Mouse (Mus musculus) thymus, postnatal 4 days (tissue): Measurements from ENCODE around the gene Duox1.
A peak's percentile ranks its signal among the peaks of the same experiment; 100 is the strongest.

ENCODE experiments used
- DNase-seq: peaks from one replicate; pipeline ENCODE4 v3.0.0; 2021

Gene Duox1

DNA sequence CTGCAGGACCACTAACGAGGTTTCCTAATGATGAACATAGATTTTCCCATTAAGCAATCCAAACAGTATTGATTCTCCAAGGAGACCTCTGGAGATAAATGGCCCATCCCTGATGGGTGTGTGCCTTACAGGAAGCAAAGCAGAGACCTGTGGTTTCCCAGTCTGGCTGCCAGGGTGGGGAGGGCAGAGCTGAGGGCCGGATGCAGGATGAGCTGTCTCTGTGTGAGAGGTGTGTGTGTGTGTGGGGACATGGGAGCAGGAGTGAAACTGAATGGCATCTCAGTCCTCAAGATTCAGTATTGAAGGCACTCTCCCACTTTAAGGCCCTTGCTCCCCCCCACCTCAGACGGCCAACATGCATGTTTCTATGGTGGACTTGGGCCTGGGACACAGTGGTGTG lies 40.7 kb downstream of the Duox1 start:
- DNase-seq = no peak

DNA sequence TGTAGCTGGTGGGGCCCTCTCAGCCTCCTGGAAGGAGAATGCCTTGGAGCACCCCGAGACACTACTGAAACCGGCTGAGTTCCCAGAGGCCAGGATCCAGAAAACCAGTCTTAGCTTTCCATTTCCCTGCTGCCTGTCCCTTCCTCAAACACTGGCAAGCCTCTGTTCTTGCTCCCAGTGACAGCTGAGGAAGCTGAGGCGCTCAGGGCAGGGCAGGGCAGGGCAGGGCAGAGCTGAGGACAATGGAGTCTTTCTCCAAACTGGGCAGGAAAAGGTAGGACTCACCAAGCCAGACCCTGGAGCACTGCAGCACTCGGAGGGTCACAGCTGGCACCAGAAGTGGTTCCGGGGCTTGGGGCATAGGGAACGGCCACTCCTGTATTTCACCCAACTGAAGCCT lies 44.8 kb downstream of the Duox1 start:
- no peak for DNase-seq

DNA sequence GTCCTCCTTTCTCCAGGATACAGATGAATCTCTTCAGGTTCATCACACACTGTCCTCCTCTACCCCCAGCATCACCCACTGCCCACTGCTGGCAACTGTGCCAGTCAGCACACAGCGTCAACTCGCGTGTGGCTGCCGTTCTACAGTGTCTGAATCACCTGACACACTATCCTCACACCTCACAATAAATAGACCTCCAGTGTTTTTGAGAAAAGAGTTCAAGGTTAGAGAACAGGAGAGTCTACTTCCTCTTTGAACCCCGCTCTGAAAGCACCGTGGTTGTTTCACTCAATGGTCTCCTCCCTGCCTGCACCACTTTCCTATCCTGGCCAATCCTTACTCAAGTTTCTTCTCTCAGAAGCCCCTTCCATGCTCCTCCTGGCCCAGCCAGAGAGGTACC lies 45.7 kb downstream of the Duox1 start:
- DNase-seq = no peak

DNA sequence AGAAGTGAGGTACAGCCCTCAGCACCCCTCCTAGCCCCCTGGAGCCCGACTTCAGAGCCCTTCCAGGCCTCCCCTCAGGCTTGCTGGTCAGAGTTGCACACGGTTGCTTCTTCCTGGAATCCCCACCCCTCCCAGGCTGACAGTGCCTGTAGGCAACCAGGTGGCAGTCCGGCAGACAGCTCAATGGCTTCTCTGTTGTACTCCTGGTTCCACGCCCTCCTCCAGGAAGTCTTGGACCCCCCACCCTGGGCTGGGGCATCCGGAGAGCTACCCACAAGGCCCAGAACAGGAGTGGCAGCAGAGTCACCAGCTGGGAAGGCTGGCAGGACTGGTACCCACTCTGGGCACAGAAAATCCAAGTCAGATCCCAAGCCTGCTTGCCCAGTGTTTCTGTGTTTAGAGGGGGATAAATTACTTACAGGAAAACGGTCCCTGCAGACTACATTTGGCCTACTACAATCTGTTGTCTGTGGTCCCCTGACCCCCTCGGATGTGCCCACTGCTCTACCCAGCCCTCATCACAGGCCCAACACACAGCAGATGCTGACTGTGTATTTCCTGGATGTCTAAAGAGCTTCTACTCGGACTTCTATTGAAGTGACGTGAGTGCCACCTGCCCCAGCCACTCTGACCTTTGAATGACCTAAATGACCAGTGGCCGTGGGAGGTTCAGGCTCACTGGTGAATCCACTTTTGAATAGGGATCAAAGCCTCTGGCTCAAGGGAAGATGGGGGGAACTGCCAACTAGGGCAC lies 46.6 kb downstream of the Duox1 start:
- DNase-seq = no peak

DNA sequence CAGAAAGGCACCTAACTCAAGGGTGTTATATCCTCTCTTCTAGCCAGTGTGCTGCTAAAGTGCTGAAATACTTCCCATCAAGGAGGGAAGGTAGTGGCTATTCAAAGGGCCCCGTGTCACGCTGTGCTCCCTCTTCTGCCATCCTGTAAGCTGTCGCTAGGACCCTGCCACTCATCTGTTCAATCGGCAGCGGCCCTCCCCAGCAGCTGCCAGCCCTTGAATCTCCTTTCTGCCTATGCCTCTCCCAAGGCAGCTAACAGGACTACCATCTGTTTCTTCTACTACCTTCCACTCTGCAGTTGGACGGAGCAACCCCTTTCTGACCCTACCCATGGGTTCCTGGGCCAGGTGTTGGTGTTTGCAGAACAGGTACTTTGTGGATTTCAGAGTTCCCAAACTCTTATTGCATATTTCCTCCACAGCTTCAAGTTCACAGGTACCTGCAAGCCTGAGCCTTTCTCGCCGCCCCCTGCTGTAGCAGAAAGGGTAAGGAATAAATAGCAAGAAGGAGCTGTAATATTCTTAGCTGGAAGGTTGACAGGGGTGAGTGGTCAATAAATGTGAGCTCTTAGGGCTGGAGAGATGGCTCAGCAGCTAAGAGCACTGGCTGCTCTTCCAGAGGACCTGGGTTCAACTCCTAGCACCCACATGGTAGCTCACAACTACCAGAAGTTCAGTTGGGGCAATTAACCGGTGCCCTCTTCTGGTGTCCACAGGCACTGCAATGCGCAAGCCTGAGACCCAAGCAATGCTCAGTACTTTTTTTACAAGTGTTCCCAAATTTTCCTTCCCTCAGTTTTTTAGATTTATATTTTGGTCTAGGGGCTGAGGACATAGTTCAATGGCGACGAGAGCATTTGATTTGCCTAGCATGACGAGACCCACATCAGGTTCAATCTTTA lies 47.4 kb downstream of the Duox1 start:
- DNase-seq = no peak

DNA sequence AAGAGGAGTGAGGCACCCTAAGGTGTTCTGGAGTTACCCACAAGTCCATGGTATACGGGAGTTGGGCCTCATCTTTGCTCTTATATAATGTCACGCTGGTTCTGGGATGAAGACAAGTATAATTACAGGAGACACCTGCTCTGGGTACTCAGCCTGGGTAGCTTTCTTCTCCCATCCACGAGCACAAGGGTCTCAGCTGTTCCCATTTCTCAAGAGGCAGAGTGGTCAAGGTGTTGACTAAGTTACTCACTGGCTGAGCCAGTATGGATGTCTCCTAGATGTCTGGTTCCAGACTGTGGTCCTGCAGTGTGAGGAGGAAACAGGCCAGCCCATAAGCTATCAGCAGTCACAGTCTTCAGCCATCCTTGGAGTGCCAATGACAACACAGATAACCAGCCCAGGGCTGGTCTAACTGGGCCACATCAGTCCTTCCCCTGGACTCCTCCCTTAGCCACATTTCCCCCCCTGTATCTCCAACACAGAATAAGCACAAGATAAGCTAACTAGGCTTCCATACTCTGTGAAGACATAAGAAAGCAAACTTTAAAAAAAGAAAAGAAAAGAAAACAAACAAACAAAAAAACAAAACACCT lies 49.0 kb downstream of the Duox1 start:
- no peak for DNase-seq

DNA sequence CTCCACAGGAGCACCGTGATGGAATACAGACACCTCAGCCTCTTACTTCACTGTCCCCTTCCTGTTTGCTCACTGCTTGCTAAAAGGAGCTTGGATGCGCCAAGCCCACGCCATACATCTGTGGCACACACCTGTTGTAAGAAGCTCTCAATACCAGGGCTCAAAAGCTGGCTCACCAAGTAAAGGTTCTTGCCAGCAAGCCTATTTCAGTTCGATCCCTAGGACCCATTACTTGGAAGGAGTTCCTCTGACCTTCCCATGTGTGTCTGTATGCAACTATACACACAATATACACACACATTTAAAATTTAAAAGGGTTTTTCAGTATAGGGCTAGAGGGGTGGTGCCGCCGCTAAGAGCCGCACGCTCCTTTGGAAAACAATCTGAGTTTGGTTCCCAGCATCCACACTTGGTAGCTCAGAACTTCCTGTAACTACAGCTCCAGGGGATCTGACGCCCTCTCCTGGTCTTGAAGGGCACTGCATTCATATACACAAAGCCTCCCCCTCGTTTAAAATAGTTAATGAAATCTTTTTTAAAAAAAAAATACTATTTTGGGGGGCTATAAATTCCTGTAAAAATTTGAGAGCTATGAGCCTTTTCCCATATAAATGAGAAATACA lies 49.9 kb downstream of the Duox1 start:
- peak; percentile 53 for DNase-seq

DNA sequence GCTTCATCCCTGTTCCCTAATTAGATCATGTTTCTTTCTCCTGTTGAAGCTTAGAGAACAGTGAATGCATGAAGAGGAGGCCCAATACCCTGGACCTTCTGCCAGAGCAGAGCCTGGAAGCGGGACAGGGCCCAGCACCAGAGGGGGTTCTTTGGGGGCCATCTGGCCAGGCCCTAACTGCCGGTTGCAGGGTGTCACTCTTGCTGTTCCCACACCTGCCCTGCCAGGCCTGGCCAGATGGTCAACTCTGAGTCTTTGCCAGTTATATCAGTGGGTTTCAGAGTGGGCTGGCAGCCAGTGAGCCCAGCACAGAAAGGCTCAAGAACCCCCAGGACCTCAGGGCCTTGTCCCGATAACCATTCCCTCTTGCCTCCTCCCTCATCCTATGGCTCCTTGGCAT lies 50.6 kb downstream of the Duox1 start:
- no peak for DNase-seq

DNA sequence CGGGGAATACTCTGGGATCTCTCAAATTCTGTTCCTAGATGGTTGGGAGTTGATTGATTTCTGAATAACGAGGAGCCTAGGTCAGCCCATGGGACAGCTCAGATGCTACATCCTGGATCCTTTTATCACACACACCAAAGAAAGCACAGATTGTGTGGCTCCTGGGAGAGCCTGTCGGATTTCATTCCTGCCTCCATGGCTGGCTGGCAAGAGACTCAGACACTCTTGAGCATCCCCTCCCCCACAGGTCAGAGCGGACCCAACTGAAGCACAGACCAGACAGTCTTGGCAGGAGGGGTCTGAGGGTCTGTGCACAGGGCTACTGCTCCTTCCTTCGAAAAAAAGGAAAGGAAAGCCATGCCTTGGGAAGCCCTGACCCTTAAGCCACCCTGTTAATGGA lies 51.2 kb downstream of the Duox1 start:
- no peak for DNase-seq

DNA sequence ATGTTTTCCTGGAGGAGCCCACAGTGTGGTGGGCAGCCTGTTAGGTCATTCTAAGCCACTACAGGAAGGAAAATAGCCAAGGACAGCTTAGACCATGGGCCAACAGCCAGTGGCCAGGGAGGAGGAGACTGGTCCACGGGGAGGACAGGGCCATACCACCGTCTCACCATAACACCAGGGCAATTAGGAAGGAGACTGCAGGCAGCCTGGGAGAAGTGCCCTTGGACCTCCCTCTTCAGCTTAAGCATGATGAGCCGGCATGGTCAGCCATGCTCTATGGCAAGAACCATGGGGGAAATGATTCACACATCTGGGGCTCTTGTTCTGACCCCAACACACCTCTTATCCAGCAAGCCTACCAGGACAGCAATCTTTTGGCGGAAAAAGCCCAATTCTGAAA lies 51.7 kb downstream of the Duox1 start:
- DNase-seq = no peak

DNA sequence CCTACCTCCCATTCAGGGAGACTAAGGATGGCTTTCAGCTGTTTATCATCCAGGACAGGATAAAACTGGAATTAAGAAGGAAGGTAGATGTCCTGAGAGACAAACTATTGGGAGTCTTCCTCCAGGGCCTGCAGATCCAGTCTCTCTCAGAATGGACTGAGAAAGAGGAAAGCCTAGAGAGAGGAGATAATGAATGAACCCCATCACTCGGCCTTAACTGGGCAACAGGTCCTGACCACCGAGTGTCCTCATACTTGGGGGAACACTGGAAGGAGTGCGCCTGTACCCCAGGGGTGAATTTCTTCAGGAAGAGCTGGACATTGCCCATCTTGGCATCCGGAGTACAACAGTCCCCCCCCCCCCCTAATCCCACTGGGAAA lies 52.2 kb downstream of the Duox1 start:
- DNase-seq = no peak

DNA sequence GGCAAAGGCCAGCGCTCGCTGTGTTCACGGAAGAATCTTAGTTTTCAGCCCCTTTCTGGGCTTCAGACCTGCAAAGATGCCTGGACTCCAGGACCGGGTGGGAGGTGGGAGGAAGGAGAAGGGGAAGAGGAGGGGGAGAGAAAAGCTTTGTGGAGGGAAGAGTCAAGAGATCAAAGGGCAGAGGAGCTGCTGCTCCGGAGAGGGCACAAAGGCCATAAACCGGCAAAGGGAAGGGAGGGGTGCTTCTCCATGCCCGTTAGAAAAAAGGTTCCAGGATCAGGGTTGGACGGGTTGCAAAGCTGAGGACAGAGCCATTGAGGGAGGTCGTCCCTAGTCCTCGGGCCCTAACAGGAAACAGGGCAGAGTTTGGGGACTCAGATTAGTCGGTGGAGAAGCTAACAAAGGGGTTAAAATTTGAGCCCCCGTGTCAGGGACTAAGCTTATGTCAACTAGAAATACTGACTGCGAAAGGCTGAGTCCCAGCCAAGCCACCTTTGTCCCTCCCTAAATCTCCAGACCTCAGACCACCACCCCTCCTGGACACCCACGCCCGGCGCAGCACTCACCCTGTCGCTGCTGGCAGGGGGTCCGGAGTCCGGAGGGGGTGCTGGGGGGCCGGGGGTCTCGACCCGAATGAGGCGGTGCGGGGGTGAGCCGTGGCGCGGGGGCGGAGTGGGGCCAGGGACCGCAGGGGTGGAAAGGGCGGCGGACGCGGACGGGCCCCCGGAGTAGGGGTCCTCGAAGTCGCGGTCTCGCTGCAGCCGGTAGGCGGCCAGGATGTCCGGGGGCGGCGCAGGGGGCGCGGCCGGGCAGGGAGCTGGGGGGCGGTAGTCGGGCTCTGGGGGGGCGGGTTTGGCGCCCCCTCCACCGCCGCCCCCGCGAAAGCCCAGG lies 52.9 kb downstream of the Duox1 start:
- DNase-seq = peak; percentile 78

DNA sequence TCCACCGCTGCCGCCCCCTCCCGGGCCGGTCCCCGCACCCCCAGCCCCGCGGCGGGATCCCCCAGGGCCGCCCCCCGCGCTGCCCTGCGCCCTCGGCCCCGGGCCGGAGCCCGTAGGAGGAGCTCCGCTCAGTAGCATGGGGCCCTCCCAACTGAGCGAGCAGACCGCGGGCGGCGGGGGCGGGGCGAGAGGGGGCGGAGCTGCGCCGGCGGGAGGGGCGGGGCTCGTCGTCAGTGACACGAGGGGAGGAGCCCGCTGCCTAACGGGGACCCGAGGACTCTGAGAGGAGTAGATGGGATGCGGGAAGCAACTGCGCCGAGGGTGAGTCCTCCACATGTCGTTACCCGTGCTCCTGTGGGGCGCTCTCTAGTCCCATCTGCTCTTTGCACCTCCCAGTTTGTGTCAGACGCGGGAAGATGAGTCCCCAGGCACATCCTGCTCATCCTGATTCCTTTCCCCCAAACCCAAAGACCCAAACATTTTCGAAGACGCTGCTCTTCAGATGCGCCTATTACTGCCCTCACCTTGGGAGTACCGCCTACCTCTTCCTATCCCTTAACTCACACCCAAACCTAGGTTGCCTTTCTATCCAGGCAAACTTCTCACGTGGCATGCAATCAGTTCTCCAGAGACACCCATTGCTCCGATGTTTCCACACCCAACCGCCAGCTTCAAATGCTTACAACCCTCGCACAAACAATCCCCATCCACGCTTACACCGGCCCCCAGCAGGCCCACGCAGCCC lies 53.7 kb downstream of the Duox1 start, which contains the start of gene Shf:
Gene Shf (minus strand): TSS at position 168 of the 745 bp plus-strand sequence.
- peak; percentile 96 for DNase-seq

DNA sequence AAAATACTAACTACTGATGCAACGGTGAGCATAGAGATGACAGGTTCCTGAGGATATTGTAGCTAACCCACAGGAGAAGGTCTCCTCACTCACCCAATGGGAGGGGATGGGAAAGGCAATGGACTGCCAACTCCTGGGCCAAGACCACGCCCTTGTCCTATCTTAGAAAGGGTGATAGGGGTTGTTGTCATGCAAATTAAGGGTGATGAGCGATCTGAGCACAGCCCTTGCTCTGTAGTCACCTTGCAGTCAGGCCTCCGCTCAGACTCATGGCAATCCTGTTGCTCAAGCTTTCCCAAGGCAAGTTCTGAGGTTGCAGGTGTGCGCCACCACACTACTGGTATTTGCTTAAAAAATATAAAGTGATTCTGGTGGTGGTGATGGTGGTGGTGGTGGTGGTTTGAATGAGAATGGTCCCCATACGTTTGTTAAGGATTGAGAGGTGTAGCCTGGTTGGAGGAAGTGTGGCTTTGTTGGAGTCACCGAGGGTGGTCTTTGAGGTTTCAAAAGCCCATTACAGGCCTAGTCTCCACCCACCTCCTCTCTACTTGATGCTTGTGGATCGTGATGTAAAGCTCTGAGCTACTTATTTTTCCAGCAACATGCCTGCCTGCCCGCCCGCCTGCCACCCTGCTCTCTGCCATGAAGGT lies 54.8 kb downstream of the Duox1 start:
- DNase-seq = no peak

DNA sequence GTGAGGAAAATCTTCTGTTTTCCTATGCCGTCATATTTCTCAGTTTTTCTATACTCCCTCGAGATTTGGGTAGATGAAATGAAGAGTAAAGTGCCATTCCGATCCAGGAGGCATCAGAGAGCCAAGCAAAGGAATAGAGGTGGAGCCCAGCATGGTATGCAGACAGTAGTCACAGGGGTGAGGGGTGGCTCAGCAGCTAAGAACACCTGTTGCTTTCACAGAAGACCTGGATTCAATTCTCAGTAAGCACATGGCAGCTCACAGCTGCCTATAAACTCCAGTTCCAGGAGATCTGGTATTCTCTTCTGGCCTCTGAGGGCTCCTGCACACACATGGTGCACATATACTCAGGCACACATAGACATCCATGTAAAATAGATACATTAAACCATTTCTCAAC lies 56.6 kb downstream of the Duox1 start:
- DNase-seq = no peak

DNA sequence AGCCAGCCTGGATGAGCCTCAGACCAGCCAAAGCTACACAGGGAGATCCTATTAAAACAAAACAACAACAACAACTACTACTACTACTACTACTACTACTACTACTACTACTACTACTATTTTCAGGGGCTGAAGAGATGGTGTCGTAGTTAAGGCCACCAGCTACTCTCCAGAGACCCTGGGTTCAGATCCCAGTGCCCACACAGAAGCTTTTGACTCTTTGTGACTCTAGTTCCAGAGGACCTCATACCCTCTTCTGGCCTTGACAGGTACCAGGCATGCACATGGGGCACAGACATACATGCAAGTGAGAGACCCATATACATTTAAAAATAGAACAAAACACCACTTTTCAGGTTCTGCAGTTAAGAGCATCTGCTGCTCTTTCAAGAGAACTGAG lies 57.1 kb downstream of the Duox1 start:
- no peak for DNase-seq

DNA sequence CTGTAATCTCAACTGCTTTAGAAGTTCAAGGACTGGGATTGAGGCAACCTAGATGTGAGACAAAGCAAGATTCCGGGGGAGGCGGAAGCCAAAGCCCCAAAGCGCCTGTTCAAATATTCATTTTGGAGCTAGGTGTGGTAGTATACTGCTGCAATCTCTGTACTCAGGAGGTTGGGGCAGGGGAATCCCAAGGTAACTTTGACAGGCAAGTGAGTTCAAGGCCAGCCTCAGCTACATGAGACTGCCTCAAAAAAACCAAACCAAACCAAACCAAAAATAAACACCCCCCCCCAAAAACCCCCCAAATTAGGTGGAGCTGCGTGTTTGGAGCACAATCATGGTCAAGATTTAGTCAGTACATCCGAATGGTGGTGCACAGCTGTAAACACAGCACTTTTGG lies 58.5 kb downstream of the Duox1 start:
- DNase-seq = no peak

DNA sequence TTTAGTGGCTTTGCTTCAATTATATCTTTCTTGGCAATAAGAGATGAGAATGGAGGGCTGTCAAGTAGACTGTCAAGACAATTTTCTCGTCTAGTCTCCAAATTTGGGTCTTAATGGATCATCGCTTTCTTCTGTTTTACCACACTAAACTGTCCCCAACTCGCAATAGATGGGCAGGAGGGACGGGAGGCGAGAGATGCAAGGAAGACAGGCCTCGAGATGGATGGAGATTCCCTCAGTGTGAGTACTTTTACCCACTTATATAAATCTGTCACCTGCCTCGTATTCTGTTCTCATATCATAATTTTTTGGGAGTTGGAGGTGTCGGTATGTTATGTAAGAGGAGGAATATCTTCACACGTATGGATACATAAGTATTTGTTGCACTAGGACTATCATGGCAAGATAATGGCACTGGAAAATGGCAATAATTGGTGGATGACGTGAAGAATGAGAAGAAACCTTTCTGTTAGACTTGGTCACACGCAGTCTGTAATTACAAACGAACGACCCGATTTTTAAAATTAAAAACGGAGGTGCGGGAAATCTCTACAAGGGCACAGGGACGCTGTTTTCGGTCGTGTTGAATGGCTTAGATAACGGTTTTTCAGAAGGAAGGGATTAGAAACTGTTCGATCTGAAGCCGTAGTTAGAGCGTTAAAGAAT lies 59.3 kb downstream of the Duox1 start:
- DNase-seq = no peak

DNA sequence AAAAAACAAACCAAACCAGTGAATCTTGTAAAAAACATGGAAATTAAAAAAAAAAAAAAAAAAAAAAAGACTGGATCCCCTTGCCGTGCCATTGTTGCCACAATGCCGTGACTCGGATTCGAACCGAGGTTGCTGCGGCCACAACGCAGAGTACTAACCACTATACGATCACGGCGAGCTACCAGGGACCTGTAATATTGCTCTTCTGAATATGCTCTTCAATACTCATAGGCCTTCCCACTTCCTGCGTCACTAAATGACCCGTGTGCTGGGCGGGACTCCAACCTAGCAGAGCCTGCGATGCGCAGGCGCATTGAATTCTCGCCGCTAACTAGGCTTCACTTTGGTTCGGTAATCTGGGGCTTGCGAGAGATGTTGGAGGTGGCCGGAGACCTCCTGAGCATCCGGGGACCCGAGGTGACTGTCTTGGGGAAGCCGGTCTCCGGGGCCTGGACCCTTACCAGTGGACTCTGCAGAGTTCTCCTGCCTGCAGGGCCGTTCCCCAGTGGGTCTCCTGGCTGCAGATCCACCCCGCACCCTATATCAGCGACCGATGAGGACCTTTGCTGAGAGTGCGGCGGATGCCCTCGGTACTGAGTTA lies 60.0 kb downstream of the Duox1 start:
- peak; percentile 89 for DNase-seq

DNA sequence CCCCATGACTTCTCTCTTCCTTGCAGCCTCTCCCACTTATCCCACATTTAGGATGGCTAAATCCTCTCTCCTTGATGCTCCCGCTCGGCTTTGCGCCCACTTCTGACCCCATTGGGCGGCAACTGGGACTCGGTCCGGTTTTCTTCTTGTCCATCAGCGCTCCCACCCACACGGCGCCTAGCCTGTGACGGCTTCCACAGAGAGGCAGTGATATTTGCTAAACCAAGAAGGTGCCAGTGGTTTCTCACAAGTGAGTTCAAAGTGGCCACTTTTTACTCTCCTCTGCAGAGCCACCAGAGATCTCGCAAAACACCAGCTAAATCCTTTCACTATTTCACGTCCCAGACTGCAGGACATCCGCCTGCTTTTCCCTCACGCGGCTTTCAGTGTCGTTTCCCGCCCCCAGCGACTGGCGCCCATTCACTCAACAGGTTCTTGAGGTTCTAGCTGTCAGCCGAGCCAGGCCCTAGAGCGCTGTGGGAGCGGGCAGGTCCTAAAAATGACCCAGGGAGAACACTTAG lies 60.6 kb downstream of the Duox1 start:
- peak; percentile 65 for DNase-seq
